Mouse (Mus musculus) adrenal gland, postnatal 36 days (tissue): ENCODE results near the gene Gtpbp1. TPM values are rescaled to one million over a fixed set of nuclear protein-coding genes. Genes with fewer than 3 reads are reported as not detected.
"Not testable (repeated sequence)": the region's sequence is repeated elsewhere in the genome, so short reads cannot be mapped to it uniquely, and the experiment has no call there.

Experiments used
- DNase-seq, 2 experiments: peaks; one replicate each; pipeline ENCODE4 v3.0.0; 2021; ENCODE audit warnings: mixed read lengths in 1 of 2
- long read RNA-seq, 2 experiments: library from polyadenylated mRNA; stranded (forward); transcript quantifications; one replicate each; pipeline ENCODE4 v2.0.0; 2021; ENCODE audit warnings: borderline sequencing depth in 2 of 2
- total RNA-seq, 2 experiments: library from RNA; stranded (reverse); gene quantifications; 2 replicates each; pipeline ENCODE4 v1.2.3; 2021

The Gtpbp1 gene
- 10 to 100 TPM; 25.8 to 27.2 TPM for total RNA-seq
- long read RNA-seq, experiment 1, partial matches to known transcripts = 0 of 5 reads
- long read RNA-seq, experiment 1, other reads (novel, unspliced or antisense) = 4 of 5 reads
- long read RNA-seq, experiment 2, partial matches to known transcripts = 0 of 2 reads
- long read RNA-seq, experiment 2, other reads (novel, unspliced or antisense) = 2 of 2 reads

GRCm38 (mm10) chr15:79690426-79691022 lies at the start of gene Gtpbp1:
Gtpbp1 (plus strand) TSS chr15:79690845.
- DNase-seq = peak; percentile 96 to 97

GRCm38 (mm10) chr15:79641135-79641817 lies 49.4 kb upstream of the Gtpbp1 start:
- no peak for DNase-seq

- no peak for DNase-seq
Observed at GRCm38 (mm10) chr15:79645483-79645882, 45.2 kb upstream of the Gtpbp1 start.

GRCm38 (mm10) chr15:79648130-79648529 lies 42.5 kb upstream of the Gtpbp1 start:
- no peak for DNase-seq

- peak; percentile 20 to 55 for DNase-seq
Observed at GRCm38 (mm10) chr15:79650569-79650968, 40.1 kb upstream of the Gtpbp1 start.

GRCm38 (mm10) chr15:79651481-79651880 lies 39.2 kb upstream of the Gtpbp1 start:
- DNase-seq = no peak

- no peak for DNase-seq
Observed at GRCm38 (mm10) chr15:79656451-79656850, 34.2 kb upstream of the Gtpbp1 start.

- DNase-seq = peak; percentile 86 to 89
Observed at GRCm38 (mm10) chr15:79657837-79658530, 32.7 kb upstream of the Gtpbp1 start.

GRCm38 (mm10) chr15:79658531-79659375 lies 31.9 kb upstream of the Gtpbp1 start, which contains the start of the genes Fam227a and Cby1:
Fam227a (minus strand) TSS chr15:79658956.
Cby1 (plus strand) TSS chr15:79659199.
- peak; percentile 96 to 97 for DNase-seq

- peak in 1 of 2 experiments; percentile 48 for DNase-seq
Observed at GRCm38 (mm10) chr15:79661852-79662251, 28.8 kb upstream of the Gtpbp1 start.

- no peak for DNase-seq
Observed at GRCm38 (mm10) chr15:79664666-79665065, 26.0 kb upstream of the Gtpbp1 start.

- DNase-seq = peak; percentile 28 to 41
Observed at GRCm38 (mm10) chr15:79669195-79669594, 21.4 kb upstream of the Gtpbp1 start.

- peak; percentile 92 to 95 for DNase-seq
Observed at GRCm38 (mm10) chr15:79670249-79670971, 20.2 kb upstream of the Gtpbp1 start, which contains the start of gene Tomm22. Tomm22 (plus strand) TSS chr15:79670861.

- no peak for DNase-seq
Observed at GRCm38 (mm10) chr15:79670972-79671299, 19.7 kb upstream of the Gtpbp1 start.

GRCm38 (mm10) chr15:79671828-79672348 lies 18.8 kb upstream of the Gtpbp1 start:
- not testable (repeated sequence) for DNase-seq

- no peak for DNase-seq
Observed at GRCm38 (mm10) chr15:79677936-79678335, 12.7 kb upstream of the Gtpbp1 start.

- DNase-seq = no peak
Observed at GRCm38 (mm10) chr15:79681973-79682372, 8.7 kb upstream of the Gtpbp1 start.

- DNase-seq = no peak
Observed at GRCm38 (mm10) chr15:79683146-79683545, 7.5 kb upstream of the Gtpbp1 start.

- DNase-seq = peak; percentile 47 to 54
Observed at GRCm38 (mm10) chr15:79683707-79684465, 6.8 kb upstream of the Gtpbp1 start.

- no peak for DNase-seq
Observed at GRCm38 (mm10) chr15:79684616-79685015, 6.0 kb upstream of the Gtpbp1 start.
